Mouse (Mus musculus) G1E (cell line): ENCODE measurements at regions not wholly inside any gene's neighbourhood (a gene's known extent, or its start where the extent isn't known, plus 50 kb on each side); places are given as distances from the start of the nearest gene placed in this dataset.

Experiments
- ATAC-seq: 2 replicates; pipeline ENCODE4 v1.8.0; 2016; ENCODE audit warnings: mild to moderate bottlenecking; ENCODE audit not compliant: insufficient number of reproducible peaks, poor library complexity, low FRiP score, severe bottlenecking; ENCODE audit errors: extremely low read depth
- DNase-seq: peaks from one replicate; pipeline ENCODE4 v3.0.0; 2012; ENCODE audit warnings: low spot score
- H3K27me3 ChIP-seq: 2 replicates; pipeline ENCODE4 v1.6.1; 2012; ENCODE audit warnings: mild to moderate bottlenecking, low read length, inconsistent platforms; ENCODE audit not compliant: insufficient read depth
- H3K36me3 ChIP-seq: replicated peaks from 2 replicates; pipeline ENCODE3; 2012; ENCODE audit warnings: mild to moderate bottlenecking, inconsistent platforms
- H3K4me1 ChIP-seq: 2 replicates; pipeline ENCODE4 v1.6.1; 2012; ENCODE audit warnings: low read depth, low read length, inconsistent platforms, mixed read lengths; ENCODE audit not compliant: insufficient read depth
- H3K4me3 ChIP-seq: 2 replicates; pipeline ENCODE4 v1.5.1; 2012; ENCODE audit warnings: low read depth, mild to moderate bottlenecking, inconsistent platforms, low read length, moderate library complexity, mixed read lengths
- H3K9me3 ChIP-seq: replicated peaks from 2 replicates; pipeline ENCODE4 v1.6.1; 2012; ENCODE audit warnings: inconsistent platforms
- CTCF ChIP-seq: IDR thresholded peaks from 2 replicates; pipeline ENCODE4 v1.5.1; 2012; ENCODE audit warnings: low read depth, low read length, inconsistent platforms, mixed read lengths
- GATA1 ChIP-seq: IDR thresholded peaks from 2 replicates; pipeline ENCODE4 v1.6.1; 2012; ENCODE audit warnings: borderline replicate concordance, low read length, inconsistent platforms, mixed read lengths
- GATA2 ChIP-seq: IDR thresholded peaks from 2 replicates; pipeline ENCODE4 v1.6.1; 2012; ENCODE audit warnings: low read depth, low read length, inconsistent platforms, borderline replicate concordance
- POLR2AphosphoS5 ChIP-seq: IDR thresholded peaks from 2 replicates; pipeline ENCODE4 v1.6.1; 2012; ENCODE audit warnings: low read depth, low read length, inconsistent platforms; ENCODE audit not compliant: insufficient replicate concordance
- TAL1 ChIP-seq: conservative IDR thresholded peaks from 2 replicates; pipeline ENCODE4 v1.6.1; 2012; ENCODE audit warnings: low read depth, low read length, inconsistent platforms, mixed read lengths

- TF ChIP-seq TAL1 (no peak), GATA2 (no peak), POLR2AphosphoS5 (no peak), GATA1 (no peak), CTCF (no peak)
- H3K4me1 ChIP-seq = no peaks in the 10 kb centered on the region
- H3K4me3 ChIP-seq = no peak overlapping the region
- H3K36me3 ChIP-seq = no peaks in the 10 kb centered on the region
- ATAC-seq = no peak
- peaks cover 93% of the 10 kb centered on the region for H3K9me3 ChIP-seq
- H3K27me3 ChIP-seq = no peaks in the 10 kb centered on the region; the same call in 1 of the 2 replicates
- DNase-seq = no peak
Observed at GRCm38 (mm10) chr17:27335621-27336020, 131.4 kb upstream of the Lemd2 start.

- ATAC-seq (no peak), DNase-seq (no peak)
- no peaks in the 10 kb centered on the region; the same call in 1 of the 2 replicates for H3K27me3 ChIP-seq
- no peaks in the 10 kb centered on the region for H3K36me3 ChIP-seq
- H3K9me3 ChIP-seq = peaks cover 95% of the 10 kb centered on the region
- no peak overlapping the region for H3K4me3 ChIP-seq
- TF ChIP-seq TAL1 (no peak), CTCF (no peak), GATA1 (no peak)
- no peaks in the 10 kb centered on the region for H3K4me1 ChIP-seq
Observed at GRCm38 (mm10) chr17:27333593-27333992, 129.3 kb upstream of the Lemd2 start.

- Histone ChIP-seq H3K9me3 (peaks cover 98% of the 10 kb centered on the region), H3K36me3 (no peaks in the 10 kb centered on the region), H3K4me3 (no peak overlapping the region), H3K27me3 (no peaks in the 10 kb centered on the region; the same call in 1 of the 2 replicates), H3K4me1 (no peaks in the 10 kb centered on the region)
- TF ChIP-seq GATA1 (no peak), POLR2AphosphoS5 (no peak), TAL1 (no peak), GATA2 (no peak), CTCF (no peak)
- DNase-seq (no peak), ATAC-seq (no peak)
Observed at GRCm38 (mm10) chr17:27333141-27333540, 128.9 kb upstream of the Lemd2 start.

- H3K4me3 ChIP-seq = no peak overlapping the region
- H3K4me1 ChIP-seq = no peaks in the 10 kb centered on the region
- no peak for TF ChIP-seq GATA1
- no peak for TF ChIP-seq TAL1
- no peak for TF ChIP-seq POLR2AphosphoS5
- TF ChIP-seq CTCF = no peak
- no peak for TF ChIP-seq GATA2
- peaks cover 98% of the 10 kb centered on the region for H3K9me3 ChIP-seq
- H3K36me3 ChIP-seq = no peaks in the 10 kb centered on the region
- H3K27me3 ChIP-seq = no peaks in the 10 kb centered on the region; the same call in 1 of the 2 replicates
- DNase-seq (no peak), ATAC-seq (no peak)
Observed at GRCm38 (mm10) chr17:27332076-27332475, 127.8 kb upstream of the Lemd2 start.

- Histone ChIP-seq H3K4me1 (no peaks in the 10 kb centered on the region), H3K9me3 (peaks cover 97% of the 10 kb centered on the region), H3K27me3 (no peaks in the 10 kb centered on the region; the same call in 1 of the 2 replicates), H3K4me3 (no peak overlapping the region), H3K36me3 (no peaks in the 10 kb centered on the region)
- ATAC-seq (no peak), DNase-seq (no peak)
- TF ChIP-seq CTCF = no peak
- no peak for TF ChIP-seq GATA2
- TF ChIP-seq GATA1 = no peak
- TF ChIP-seq POLR2AphosphoS5 = no peak
- no peak for TF ChIP-seq TAL1
Observed at GRCm38 (mm10) chr17:27331630-27332029, 127.4 kb upstream of the Lemd2 start.

GRCm38 (mm10) chr17:27329791-27330190 is 125.5 kb upstream of the Lemd2 start:
- ATAC-seq = no peak
- no peak overlapping the region for H3K4me3 ChIP-seq
- H3K36me3 ChIP-seq = no peaks in the 10 kb centered on the region
- no peak for DNase-seq
- H3K9me3 ChIP-seq = peaks cover 96% of the 10 kb centered on the region
- H3K27me3 ChIP-seq = no peaks in the 10 kb centered on the region; the same call in 1 of the 2 replicates
- no peak for TF ChIP-seq GATA2
- no peak for TF ChIP-seq POLR2AphosphoS5
- TF ChIP-seq CTCF = no peak
- TF ChIP-seq GATA1 = no peak
- no peak for TF ChIP-seq TAL1
- no peaks in the 10 kb centered on the region for H3K4me1 ChIP-seq

- ATAC-seq (no peak), DNase-seq (no peak)
- no peaks in the 10 kb centered on the region for H3K36me3 ChIP-seq
- no peaks in the 10 kb centered on the region for H3K4me1 ChIP-seq
- H3K9me3 ChIP-seq = peaks cover 96% of the 10 kb centered on the region
- no peak overlapping the region for H3K4me3 ChIP-seq
- no peaks in the 10 kb centered on the region; the same call in 1 of the 2 replicates for H3K27me3 ChIP-seq
- TF ChIP-seq POLR2AphosphoS5 (no peak), GATA1 (no peak), TAL1 (no peak), GATA2 (no peak), CTCF (no peak)
Observed at GRCm38 (mm10) chr17:27329183-27329582, 124.9 kb upstream of the Lemd2 start.
